Comparison of ENCODE assay signal across 12 mouse cellular contexts in genomic region chr13:112925266-112925665, GRCm38 (mm10). TPM values are rescaled to one million over a fixed set of nuclear protein-coding genes. Genes with fewer than 3 reads are reported as not detected.
A peak's percentile ranks its signal among the peaks of the same experiment; 100 is the strongest.
DNase-seq lines count a peak whose midpoint lies in the region; ATAC-seq and TF ChIP-seq lines count a peak whose summit lies in the region.
"Had no signal": no experiment of that assay in that cellular context is flagged by ENCODE, and none has a peak within 500 bp of the region (broad histone marks: within the 10 kb centered on the region; RNA-seq: fewer than 3 reads in every experiment).

No protein-coding gene starts in this region.

- no peaks in the 10 kb centered on the region for H3K27me3 ChIP-seq in heart, embryonic 10.5 days (ENCODE audit: insufficient read depth, poor library complexity, severe bottlenecking)
- H3K27me3 ChIP-seq in midbrain, embryonic 10.5 days (ENCODE audit: low read depth, poor library complexity, severe bottlenecking): no peaks in the 10 kb centered on the region
- H3K27me3 ChIP-seq in midbrain, postnatal 0 days (ENCODE audit: insufficient read depth, low read length): no peaks in the 10 kb centered on the region
- no peaks in the 10 kb centered on the region for H3K27me3 ChIP-seq in myocyte (ENCODE audit: control insufficient read depth, insufficient read depth, insufficient read length)
- H3K27me3 ChIP-seq: midbrain, embryonic 13.5 days had no signal

- H3K36me3 ChIP-seq in heart, embryonic 10.5 days: peaks cover 16% of the 10 kb centered on the region
- peaks cover 31% of the 10 kb centered on the region for H3K36me3 ChIP-seq in midbrain, embryonic 10.5 days
- H3K36me3 ChIP-seq in midbrain, postnatal 0 days (ENCODE audit: insufficient read depth, low read length): peaks cover under 1% of the 10 kb centered on the region
- peaks cover 10% of the 10 kb centered on the region for H3K36me3 ChIP-seq in myocyte (ENCODE audit: control insufficient read depth, insufficient read depth)

- no peak overlapping the region for H3K4me3 ChIP-seq in heart, embryonic 10.5 days
- H3K4me3 ChIP-seq in midbrain, embryonic 10.5 days: 0 out of 2 replicates have a peak overlapping the region, but pooled peaks have one; percentile 4
- H3K4me3 ChIP-seq in midbrain, postnatal 0 days (ENCODE audit: low read depth, low read length): no peak overlapping the region
- H3K4me3 ChIP-seq in myocyte: peak overlapping the region; percentile 98

- no peak overlapping the region for H3K9ac ChIP-seq in midbrain, postnatal 0 days (replicated peaks; ENCODE audit: low read length, poor library complexity, severe bottlenecking)

- TF ChIP-seq CTCF in midbrain, postnatal 0 days (IDR thresholded peaks at IDR 0.05): no peak

- ATAC-seq in midbrain, postnatal 0 days (ENCODE audit: low FRiP score): no peak
- ATAC-seq: midbrain, embryonic 13.5 days had no signal

- peak; percentile 33 for DNase-seq in heart, adult 11 months
- DNase-seq in heart, embryonic 10.5 days (ENCODE audit: low spot score): no peak
- no peak for DNase-seq in midbrain, embryonic 10.5 days (ENCODE audit: low spot score)
- DNase-seq in midbrain, postnatal 0 days (ENCODE audit: low spot score): no peak
- DNase-seq in kidney, adult 8-10 months: peak; percentile 26 to 32
- no peak for DNase-seq in spleen, postnatal 36 days (ENCODE audit: low spot score in 2 of 2)
- no peak for DNase-seq in urinary bladder, postnatal 36 days (ENCODE audit: low spot score in 2 of 2)
- DNase-seq: cerebellum, adult 9-11 months; layer of hippocampus, postnatal 36 days; spleen, adult 18-20 months had no signal

- no peaks in the 10 kb centered on the region for H3K9me3 ChIP-seq in heart, embryonic 10.5 days
- no peaks in the 10 kb centered on the region for H3K9me3 ChIP-seq in midbrain, embryonic 10.5 days (replicated peaks)
- no peaks in the 10 kb centered on the region for H3K9me3 ChIP-seq in midbrain, postnatal 0 days (ENCODE audit: low read length)
- H3K9me3 ChIP-seq: midbrain, embryonic 13.5 days had no signal

- H3ac ChIP-seq in myocyte (ENCODE audit: control insufficient read depth, insufficient read length): no peak overlapping the region

- H3K4me1 ChIP-seq in heart, embryonic 10.5 days: peaks cover 12% of the 10 kb centered on the region
- peaks cover 24% of the 10 kb centered on the region for H3K4me1 ChIP-seq in midbrain, embryonic 10.5 days
- H3K4me1 ChIP-seq in midbrain, postnatal 0 days (ENCODE audit: insufficient read depth, low read length): peaks cover 7% of the 10 kb centered on the region; the same call in 1 of the 2 replicates

- peaks cover 63% of the 10 kb centered on the region for H3K79me2 ChIP-seq in myocyte (ENCODE audit: control insufficient read depth, insufficient read depth)

- WGBS in heart, embryonic 10.5 days: 82% methylated on average over 6 of the region's 6 CpGs
- 88% methylated on average over 6 of the region's 6 CpGs for WGBS in midbrain, embryonic 10.5 days
- 78% methylated on average over 6 of the region's 6 CpGs for WGBS in midbrain, postnatal 0 days

- no peak overlapping the region for H3K27ac ChIP-seq in heart, embryonic 10.5 days
- no peak overlapping the region for H3K27ac ChIP-seq in midbrain, embryonic 10.5 days (replicated peaks)
- H3K27ac ChIP-seq in midbrain, postnatal 0 days (ENCODE audit: low read depth, low read length): no peak overlapping the region
- H3K27ac ChIP-seq: midbrain, embryonic 13.5 days had no signal

- TF ChIP-seq POLR2A in myocyte (IDR thresholded peaks at IDR 0.05; ENCODE audit: insufficient read length, low read depth): no peak

- no peak overlapping the region for H3K4me2 ChIP-seq in midbrain, postnatal 0 days (ENCODE audit: low read depth, low read length, poor library complexity, severe bottlenecking)
- no peak overlapping the region for H3K4me2 ChIP-seq in myocyte (ENCODE audit: low read depth)

TF ChIP-seq in myocyte, 11 proteins besides CTCF, POLR2A, EP300 and RAD21:
- TF ChIP-seq MYOD1 (IDR thresholded peaks at IDR 0.05; ENCODE audit: control insufficient read depth in 1 of 3, insufficient read length in 2 of 3, low read depth in 2 of 3): no peak
- TF ChIP-seq TCF12 (IDR thresholded peaks at IDR 0.05; ENCODE audit: insufficient read depth, poor library complexity, severe bottlenecking): no peak
- no peak for TF ChIP-seq REST (IDR thresholded peaks at IDR 0.05; ENCODE audit: insufficient read depth, insufficient read length)
- TF ChIP-seq MAX (IDR thresholded peaks at IDR 0.05; ENCODE audit: low read depth): no peak
- no peak for TF ChIP-seq TCF3 (IDR thresholded peaks at IDR 0.05; ENCODE audit: insufficient read length, low read depth)
- no peak for TF ChIP-seq E2F4 (IDR thresholded peaks at IDR 0.05; ENCODE audit: insufficient read depth)
- no peak for TF ChIP-seq MYOG (IDR thresholded peaks at IDR 0.05; ENCODE audit: control insufficient read depth in 1 of 3, insufficient read depth in 1 of 3, insufficient read length in 2 of 3, low read depth in 2 of 3)
- TF ChIP-seq SRF (IDR thresholded peaks at IDR 0.05; ENCODE audit: control insufficient read depth, insufficient read length, low read depth): no peak
- TF ChIP-seq CEBPB (IDR thresholded peaks at IDR 0.05; ENCODE audit: insufficient read depth, poor library complexity, severe bottlenecking): no peak
- TF ChIP-seq POLR2AphosphoS2 (IDR thresholded peaks at IDR 0.05; ENCODE audit: insufficient read length, low read depth): no peak
- TF ChIP-seq USF1 (IDR thresholded peaks at IDR 0.05; ENCODE audit: low read depth): no peak

RNA-seq across cellular contexts. Expression of gene Mtrex, which starts 1.9 kb away (rescaled TPM):
- polyA plus RNA-seq in heart, embryonic 10.5 days (2016; fragmentation: Nextera tagmentation; extraction: Ambion mirVana): 68.3 and 68.9 TPM in 2 replicates
- 94.7 and 98.2 TPM in 2 replicates for polyA plus RNA-seq in midbrain, embryonic 10.5 days (2016; fragmentation: Nextera tagmentation; extraction: Ambion mirVana)
- total RNA-seq in midbrain, postnatal 0 days (2014; rRNA removed): 24.2 and 34.3 TPM in 2 replicates
- 35.5 and 40.5 TPM in 2 replicates for polyA plus RNA-seq in midbrain, postnatal 0 days (2015; fragmentation: Nextera tagmentation; extraction: Ambion mirVana)
- polyA plus RNA-seq in myocyte (2012; fragmentation: generic; extraction: Trizol): 12.6 TPM

RNA-seq across cellular contexts. Expression of gene Dhx29, which starts 2.0 kb away (rescaled TPM):
- polyA plus RNA-seq in heart, embryonic 10.5 days (2016; fragmentation: Nextera tagmentation; extraction: Ambion mirVana): 19.7 and 24.7 TPM in 2 replicates
- polyA plus RNA-seq in midbrain, embryonic 10.5 days (2016; fragmentation: Nextera tagmentation; extraction: Ambion mirVana): 32.5 and 34.1 TPM in 2 replicates
- total RNA-seq in midbrain, postnatal 0 days (2014; rRNA removed): 18.0 and 20.7 TPM in 2 replicates
- 25.4 and 30.6 TPM in 2 replicates for polyA plus RNA-seq in midbrain, postnatal 0 days (2015; fragmentation: Nextera tagmentation; extraction: Ambion mirVana)
- polyA plus RNA-seq in myocyte (2012; fragmentation: generic; extraction: Trizol): 10.4 TPM

Comparison
In these comparisons a context has a peak if more than half of its experiments do, and no peak if none do; other contexts are left out.
1. DNase-seq: peak in heart, adult 11 months (single experiment) and kidney, adult 8-10 months (2 of 2); none in heart, embryonic 10.5 days (single experiment), midbrain, embryonic 10.5 days (single experiment), midbrain, postnatal 0 days (single experiment), spleen, postnatal 36 days (0 of 2) and urinary bladder, postnatal 36 days (0 of 2).
2. H3K4me3 ChIP-seq: peak in midbrain, embryonic 10.5 days (single experiment) and myocyte (single experiment); none in heart, embryonic 10.5 days (single experiment) and midbrain, postnatal 0 days (single experiment).